Mouse (Mus musculus) yolk sac, embryonic 10.5 days (tissue): ENCODE results near the gene Tsc22d1.

Source experiments
- DNase-seq: peaks from one replicate; pipeline ENCODE4 v3.0.0-alpha.2; 2017; ENCODE audit warnings: low spot score

The Tsc22d1 gene

DNA sequence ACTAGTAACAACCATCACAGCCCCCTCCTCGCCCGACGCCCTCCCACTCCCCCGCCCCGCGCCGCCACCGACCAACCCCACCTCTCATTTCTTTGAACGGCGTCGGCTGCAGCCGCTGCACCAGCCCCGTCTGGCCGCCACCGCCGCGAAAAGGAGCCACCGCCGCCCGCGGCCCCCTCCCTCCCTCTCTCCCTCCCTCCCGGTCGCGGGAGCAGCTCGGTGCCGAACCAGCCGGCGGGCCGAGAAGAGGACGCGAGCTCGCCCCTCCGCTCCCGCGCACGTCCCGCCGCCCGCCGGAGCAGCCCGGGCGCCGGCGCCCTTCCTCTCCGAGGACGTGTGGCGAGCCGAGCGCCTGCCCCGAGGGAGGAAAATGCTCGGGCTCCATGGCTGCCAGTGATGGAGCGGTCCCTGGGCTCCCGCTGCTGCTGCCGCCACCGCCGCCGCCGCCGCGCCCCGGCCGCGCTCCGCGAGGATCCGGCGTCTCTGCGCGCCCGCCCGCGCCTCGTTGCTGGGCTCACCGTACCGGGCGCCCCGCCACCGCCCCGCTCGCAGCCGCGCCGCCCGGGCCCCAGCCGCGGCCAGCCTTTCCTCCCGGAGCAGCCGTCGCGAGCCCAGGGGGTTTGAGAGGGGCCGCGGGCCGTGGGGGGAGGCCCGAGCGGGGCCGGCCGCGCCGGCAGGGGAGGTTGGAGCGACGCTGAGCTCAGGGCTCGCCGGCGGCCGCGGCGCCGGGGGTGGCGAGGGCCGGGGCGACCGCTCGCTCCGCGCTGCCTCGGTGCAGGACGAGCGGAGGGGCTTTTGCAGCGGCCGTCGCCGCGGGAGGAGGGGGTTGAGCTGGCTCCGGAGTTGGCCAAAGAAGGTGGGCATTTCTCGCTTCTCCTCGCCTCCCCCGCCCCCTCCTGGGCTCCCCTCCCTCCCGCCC lies at the start of gene Tsc22d1:
Gene Tsc22d1, plus strand, starts transcription at position 100 of the 919 bp plus-strand sequence.
- no peak for DNase-seq

- DNase-seq: no peak
These were observed 41.1 kb upstream of the Tsc22d1 start for GRCm38 (mm10) chr14:76373638-76374037.

- no peak for DNase-seq
These were observed 40.2 kb upstream of the Tsc22d1 start for GRCm38 (mm10) chr14:76374601-76375000.

- no peak for DNase-seq
These were observed 38.2 kb upstream of the Tsc22d1 start for GRCm38 (mm10) chr14:76376561-76376960.

DNA sequence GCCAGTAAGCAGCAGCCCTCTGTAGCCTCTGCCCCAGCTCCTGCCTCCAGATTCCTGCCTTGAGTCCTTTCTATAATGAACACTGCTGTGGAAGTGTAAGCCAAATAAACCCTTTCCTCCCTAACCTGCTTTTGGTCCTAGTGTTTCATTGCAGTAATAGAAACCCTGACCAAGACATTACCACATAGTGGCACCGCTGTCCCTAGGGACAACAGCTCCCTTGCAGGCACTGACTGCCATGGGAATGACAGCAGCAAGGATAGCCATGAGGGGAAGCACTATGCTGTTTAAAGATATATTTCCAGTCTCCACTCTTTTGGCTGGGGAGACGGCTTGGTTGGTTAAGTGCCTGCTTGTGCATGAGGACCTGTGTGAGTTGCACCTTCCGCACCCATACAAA lies 35.4 kb upstream of the Tsc22d1 start:
- no peak for DNase-seq

DNA sequence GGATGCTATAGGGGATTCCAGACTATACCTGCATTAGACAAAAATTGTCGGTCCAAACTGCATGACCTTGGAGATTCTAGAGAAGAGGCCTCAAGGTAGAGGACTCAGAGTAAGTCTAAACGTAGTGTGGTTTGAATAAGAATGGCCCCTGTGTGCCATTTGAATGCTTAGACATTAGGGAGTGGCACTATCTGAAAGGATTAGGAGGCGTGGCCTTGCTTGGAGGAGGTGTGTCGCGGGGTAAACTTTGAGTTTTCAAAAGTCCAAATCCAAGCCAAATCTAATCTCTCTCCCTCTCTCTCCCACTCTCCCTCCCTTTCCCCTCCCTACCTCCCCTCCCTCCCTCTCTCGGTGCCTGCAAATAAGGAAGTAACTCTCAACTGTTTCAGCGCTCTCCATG lies 26.7 kb upstream of the Tsc22d1 start:
- no peak for DNase-seq

GRCm38 (mm10) chr14:76398251-76398650 lies 16.5 kb upstream of the Tsc22d1 start:
- DNase-seq: no peak

- DNase-seq: no peak
These were observed 12.2 kb upstream of the Tsc22d1 start for GRCm38 (mm10) chr14:76402574-76402973.

- no peak for DNase-seq
These were observed 5.7 kb upstream of the Tsc22d1 start for GRCm38 (mm10) chr14:76409111-76409510.

DNA sequence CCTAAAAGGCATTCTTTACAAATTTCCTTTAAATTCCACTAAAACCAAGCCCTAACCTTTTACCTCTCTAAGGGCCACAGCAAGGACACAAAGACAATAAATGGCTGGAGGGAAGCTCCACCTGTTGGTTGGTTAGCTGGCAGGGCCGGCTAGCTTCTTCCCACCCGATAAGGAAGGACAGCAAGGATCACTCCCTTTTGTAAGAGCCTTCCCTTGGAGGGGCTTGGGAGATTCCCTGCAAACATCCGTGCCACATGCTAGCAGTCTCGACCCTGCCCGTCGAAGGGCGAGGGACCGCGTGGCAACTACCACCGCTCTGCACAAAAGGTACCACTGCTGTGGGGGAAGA lies 1.0 kb upstream of the Tsc22d1 start:
- no peak for DNase-seq

GRCm38 (mm10) chr14:76414122-76414861 lies 469 bp upstream of the Tsc22d1 start:
- DNase-seq: peak; percentile 99

DNA sequence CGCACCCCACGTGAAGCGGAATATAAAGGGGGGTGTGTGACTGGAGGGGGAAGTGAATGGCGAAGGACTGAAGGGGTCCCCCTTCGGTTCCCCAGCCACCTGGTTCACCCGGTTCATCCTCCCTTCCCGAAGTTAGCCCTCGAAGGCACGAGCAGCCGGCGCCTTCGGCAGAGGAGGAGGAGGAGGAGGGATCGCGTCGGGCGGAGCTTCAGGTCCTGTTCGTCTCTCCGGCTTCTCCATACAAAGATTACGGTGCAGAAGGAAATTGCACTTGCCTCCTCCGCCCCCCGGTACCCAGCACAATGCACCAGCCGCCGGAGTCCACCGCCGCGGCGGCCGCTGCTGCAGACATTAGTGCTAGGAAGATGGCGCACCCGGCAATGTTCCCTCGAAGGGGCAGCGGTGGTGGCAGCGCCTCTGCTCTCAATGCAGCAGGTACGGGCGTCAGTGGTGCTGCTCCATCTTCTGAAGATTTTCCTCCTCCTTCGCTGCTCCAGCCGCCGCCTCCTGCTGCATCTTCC lies 1.1 kb downstream of the Tsc22d1 start:
- peak; percentile 69 for DNase-seq

DNA sequence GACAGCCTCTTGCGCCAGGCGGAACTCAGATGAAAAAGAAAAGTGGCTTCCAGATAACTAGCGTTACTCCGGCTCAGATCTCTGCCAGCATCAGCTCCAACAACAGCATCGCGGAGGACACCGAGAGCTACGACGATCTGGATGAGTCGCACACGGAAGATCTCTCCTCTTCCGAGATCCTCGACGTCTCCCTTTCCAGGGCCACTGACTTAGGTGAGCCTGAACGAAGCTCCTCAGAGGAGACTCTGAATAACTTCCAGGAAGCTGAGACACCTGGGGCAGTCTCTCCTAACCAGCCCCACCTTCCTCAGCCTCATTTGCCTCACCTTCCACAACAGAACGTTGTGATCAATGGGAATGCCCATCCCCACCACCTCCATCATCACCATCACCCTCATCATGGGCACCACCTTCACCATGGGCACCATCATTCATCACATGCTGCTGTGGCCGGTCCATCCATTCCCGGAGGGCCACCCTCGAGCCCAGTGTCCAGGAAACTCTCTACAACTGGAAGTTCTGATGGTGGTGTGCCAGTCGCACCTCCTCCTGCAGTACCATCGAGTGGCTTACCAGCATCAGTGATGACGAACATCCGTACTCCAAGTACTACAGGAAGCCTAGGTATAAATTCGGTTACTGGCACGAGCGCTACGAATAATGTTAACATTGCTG lies 1.7 kb downstream of the Tsc22d1 start:
- DNase-seq: no peak

DNA sequence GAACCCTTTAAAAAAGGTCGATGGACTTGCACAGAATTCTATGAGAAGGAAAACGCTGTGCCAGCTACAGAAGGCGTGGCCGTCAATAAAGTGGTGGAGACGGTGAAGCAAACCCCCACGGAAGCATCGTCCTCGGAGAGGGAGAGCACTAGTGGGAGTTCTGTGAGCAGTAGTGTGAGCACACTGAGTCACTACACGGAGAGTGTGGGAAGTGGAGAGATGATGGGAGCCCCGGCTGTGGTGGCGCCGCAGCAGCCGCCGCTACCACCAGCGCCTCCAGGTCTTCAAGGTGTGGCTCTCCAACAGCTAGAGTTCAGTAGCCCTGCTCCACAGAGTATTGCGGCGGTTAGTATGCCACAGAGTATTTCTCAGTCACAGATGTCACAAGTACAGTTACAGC lies 2.6 kb downstream of the Tsc22d1 start:
- DNase-seq: no peak

GRCm38 (mm10) chr14:76420726-76421125 lies 6.0 kb downstream of the Tsc22d1 start:
- peak; percentile 53 for DNase-seq

GRCm38 (mm10) chr14:76421162-76421561 lies 6.4 kb downstream of the Tsc22d1 start:
- no peak for DNase-seq

- DNase-seq: no peak
These were observed 10.7 kb downstream of the Tsc22d1 start for GRCm38 (mm10) chr14:76425422-76425821.

DNA sequence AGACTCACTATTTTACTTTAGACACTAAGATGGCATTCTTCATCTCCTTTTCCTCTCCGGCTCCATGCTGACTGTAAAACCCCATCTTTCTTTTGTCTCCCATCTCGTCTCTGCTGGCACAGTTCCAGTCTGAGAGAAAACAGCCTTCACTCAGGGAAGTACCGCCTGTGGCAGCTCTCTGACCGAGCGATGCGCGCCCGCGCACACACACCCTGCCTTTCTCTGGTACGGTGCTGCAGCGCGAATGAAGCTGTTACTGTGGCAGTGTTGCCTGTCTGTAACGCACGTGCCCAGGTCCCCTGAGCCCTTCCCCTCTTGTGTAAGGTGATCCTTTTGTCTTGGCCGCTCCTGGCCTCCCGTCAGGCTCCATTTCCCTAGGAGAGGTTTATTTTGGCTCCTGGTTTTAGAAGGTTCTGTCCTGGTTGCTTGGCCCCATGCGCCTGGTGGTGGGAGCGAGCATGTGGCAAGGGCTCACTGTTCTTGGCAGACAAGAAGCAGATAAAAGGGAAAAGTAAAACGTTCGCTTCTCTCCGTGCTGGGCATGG lies 11.3 kb downstream of the Tsc22d1 start:
- DNase-seq: no peak

DNA sequence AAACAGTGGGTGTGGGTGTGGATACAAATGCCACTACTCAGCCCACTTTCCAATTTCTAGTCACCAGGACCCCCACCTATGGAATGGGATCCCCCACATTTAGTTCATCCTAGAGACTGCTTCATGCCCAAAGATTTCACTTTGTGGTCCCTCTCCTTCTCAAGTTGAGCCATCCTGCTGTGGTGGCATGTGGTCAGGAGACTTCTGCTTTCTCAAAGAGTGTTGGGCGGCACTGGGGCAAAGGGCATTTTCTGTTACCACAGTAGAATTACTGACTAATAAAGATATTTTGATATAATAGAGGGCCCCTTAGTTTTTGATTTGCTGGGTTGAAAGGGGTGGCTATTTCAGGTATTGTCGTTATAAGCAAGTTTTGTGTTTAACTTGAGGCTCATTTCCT lies 14.1 kb downstream of the Tsc22d1 start:
- no peak for DNase-seq

- DNase-seq: no peak
These were observed 17.2 kb downstream of the Tsc22d1 start for GRCm38 (mm10) chr14:76431918-76432317.

- DNase-seq: no peak
These were observed 17.6 kb downstream of the Tsc22d1 start for GRCm38 (mm10) chr14:76432369-76432768.

- no peak for DNase-seq
These were observed 18.1 kb downstream of the Tsc22d1 start for GRCm38 (mm10) chr14:76432816-76433215.
